ENCODE assay signal across 15 mouse cellular contexts in genomic region chr13:48665656-48666597, GRCm38 (mm10). TPM values are rescaled to one million over a fixed set of nuclear protein-coding genes. Genes with fewer than 3 reads are reported as not detected.
DNase-seq lines count a peak whose midpoint lies in the region; ATAC-seq lines count a peak whose summit lies in the region.
"Had no signal": no experiment of that assay in that cellular context is flagged by ENCODE, and none has a peak within 500 bp of the region (broad histone marks: within the 10 kb centered on the region; RNA-seq: fewer than 3 reads in every experiment).

No protein-coding gene starts in this region.

- no peak overlapping the region for H3K27ac ChIP-seq in heart, embryonic 12.5 days (ENCODE audit: poor library complexity, severe bottlenecking)
- no peak overlapping the region for H3K27ac ChIP-seq in midbrain, embryonic 11.5 days (ENCODE audit: low read depth, low read length)
- no peak overlapping the region for H3K27ac ChIP-seq in midbrain, embryonic 16.5 days (ENCODE audit: low read length)
- H3K27ac ChIP-seq in forebrain, embryonic 13.5 days, result no peak overlapping the region
- 0 out of 2 replicates have a peak overlapping the region, but pooled peaks have one; percentile 8 for H3K27ac ChIP-seq in stomach, embryonic 16.5 days (ENCODE audit: low read length)
- H3K27ac ChIP-seq: hindbrain, embryonic 14.5 days; liver, embryonic 14.5 days had no signal

- ATAC-seq in heart, embryonic 12.5 days (ENCODE audit: insufficient number of reproducible peaks, low FRiP score), result no peak
- no peak for ATAC-seq in midbrain, embryonic 11.5 days (ENCODE audit: low FRiP score)
- ATAC-seq in midbrain, embryonic 16.5 days, result no peak
- no peak for ATAC-seq in forebrain, embryonic 13.5 days
- no peak for ATAC-seq in stomach, embryonic 16.5 days (ENCODE audit: insufficient read depth, low FRiP score)
- ATAC-seq: activated CD4-positive, CD25-positive, alpha-beta regulatory T cell, adult 4 months had no signal

- no peaks in the 10 kb centered on the region for H3K36me3 ChIP-seq in heart, embryonic 12.5 days
- H3K36me3 ChIP-seq in midbrain, embryonic 11.5 days (ENCODE audit: control insufficient read depth, insufficient read depth, low read length), result no peaks in the 10 kb centered on the region
- H3K36me3 ChIP-seq in midbrain, embryonic 16.5 days (ENCODE audit: control insufficient read depth, insufficient read depth, low read length), result no peaks in the 10 kb centered on the region
- H3K36me3 ChIP-seq in forebrain, embryonic 13.5 days (ENCODE audit: poor library complexity, severe bottlenecking), result no peaks in the 10 kb centered on the region
- no peaks in the 10 kb centered on the region for H3K36me3 ChIP-seq in stomach, embryonic 16.5 days (ENCODE audit: control insufficient read depth, insufficient read depth, low read length)

- peaks cover 40% of the 10 kb centered on the region for H3K4me1 ChIP-seq in heart, embryonic 12.5 days (replicated peaks)
- H3K4me1 ChIP-seq in midbrain, embryonic 11.5 days (ENCODE audit: control insufficient read depth, insufficient read depth, low read length), result peaks cover 18% of the 10 kb centered on the region
- H3K4me1 ChIP-seq in midbrain, embryonic 16.5 days (ENCODE audit: control insufficient read depth, insufficient read depth, low read length), result peaks cover 15% of the 10 kb centered on the region
- H3K4me1 ChIP-seq in forebrain, embryonic 13.5 days, result peaks cover 42% of the 10 kb centered on the region
- H3K4me1 ChIP-seq in stomach, embryonic 16.5 days (ENCODE audit: control insufficient read depth, insufficient read depth, low read length), result peaks cover 21% of the 10 kb centered on the region

- WGBS in heart, embryonic 12.5 days, result 2% methylated on average over 58 of the region's 58 CpGs
- WGBS in midbrain, embryonic 11.5 days, result under 1% methylated on average over 58 of the region's 58 CpGs
- WGBS in midbrain, embryonic 16.5 days, result under 1% methylated on average over 58 of the region's 58 CpGs
- under 1% methylated on average over 58 of the region's 58 CpGs for WGBS in forebrain, embryonic 13.5 days
- WGBS in stomach, embryonic 16.5 days, result 7% methylated on average over 58 of the region's 58 CpGs

- H3K9me3 ChIP-seq in heart, embryonic 12.5 days (replicated peaks), result no peaks in the 10 kb centered on the region
- H3K9me3 ChIP-seq in midbrain, embryonic 11.5 days (ENCODE audit: control insufficient read depth, low read length), result no peaks in the 10 kb centered on the region
- H3K9me3 ChIP-seq in midbrain, embryonic 16.5 days (replicated peaks; ENCODE audit: control insufficient read depth, low read length, poor library complexity, severe bottlenecking), result no peaks in the 10 kb centered on the region
- no peaks in the 10 kb centered on the region for H3K9me3 ChIP-seq in forebrain, embryonic 13.5 days (replicated peaks)
- H3K9me3 ChIP-seq in stomach, embryonic 16.5 days (replicated peaks; ENCODE audit: control insufficient read depth, low read length), result no peaks in the 10 kb centered on the region

- no peak for DNase-seq in heart, adult 9 months (ENCODE audit: low spot score in 2 of 2)
- peak; percentile 97 for DNase-seq in midbrain, embryonic 11.5 days (ENCODE audit: low spot score, missing footprints)
- DNase-seq in cerebellum, adult 9-11 months, result no peak
- no peak for DNase-seq in layer of hippocampus, postnatal 10 days (ENCODE audit: low spot score in 2 of 2)
- DNase-seq: layer of hippocampus, adult 9-11 months; right cerebral cortex, adult 18-20 months had no signal

- H3K9ac ChIP-seq in heart, embryonic 12.5 days, result no peak overlapping the region
- H3K9ac ChIP-seq in midbrain, embryonic 11.5 days (ENCODE audit: low read length), result no peak overlapping the region; the same call in 1 of the 2 replicates
- no peak overlapping the region for H3K9ac ChIP-seq in midbrain, embryonic 16.5 days (ENCODE audit: low read depth, low read length)
- no peak overlapping the region for H3K9ac ChIP-seq in forebrain, embryonic 13.5 days
- peak overlapping the region; percentile 87 for H3K9ac ChIP-seq in stomach, embryonic 16.5 days (ENCODE audit: low read length)
- H3K9ac ChIP-seq: hindbrain, embryonic 14.5 days; liver, embryonic 14.5 days had no signal

- H3K27me3 ChIP-seq in heart, embryonic 12.5 days (replicated peaks), result peaks cover 98% of the 10 kb centered on the region
- H3K27me3 ChIP-seq in midbrain, embryonic 11.5 days (ENCODE audit: control insufficient read depth, insufficient read depth, low read length), result peaks cover 97% of the 10 kb centered on the region
- H3K27me3 ChIP-seq in midbrain, embryonic 16.5 days (ENCODE audit: control insufficient read depth, insufficient read depth, low read depth, low read length), result peaks cover 42% of the 10 kb centered on the region
- peaks cover 98% of the 10 kb centered on the region for H3K27me3 ChIP-seq in forebrain, embryonic 13.5 days
- peaks cover 44% of the 10 kb centered on the region for H3K27me3 ChIP-seq in stomach, embryonic 16.5 days (ENCODE audit: control insufficient read depth, insufficient read depth, low read length)

- H3K4me3 ChIP-seq in heart, embryonic 12.5 days, result peak overlapping the region; percentile 11
- no peak overlapping the region for H3K4me3 ChIP-seq in midbrain, embryonic 11.5 days (ENCODE audit: low read depth, low read length)
- no peak overlapping the region for H3K4me3 ChIP-seq in midbrain, embryonic 16.5 days (ENCODE audit: low read depth, low read length)
- H3K4me3 ChIP-seq in forebrain, embryonic 13.5 days, result peak overlapping the region; percentile 18
- H3K4me3 ChIP-seq in stomach, embryonic 16.5 days (replicated peaks; ENCODE audit: low read length), result peak overlapping the region; percentile 71

- peak overlapping the region; percentile 11; the same call in 1 of the 2 replicates for H3K4me2 ChIP-seq in heart, embryonic 12.5 days
- no peak overlapping the region for H3K4me2 ChIP-seq in midbrain, embryonic 11.5 days
- no peak overlapping the region for H3K4me2 ChIP-seq in midbrain, embryonic 16.5 days (ENCODE audit: low read length)
- H3K4me2 ChIP-seq in forebrain, embryonic 13.5 days, result no peak overlapping the region; the same call in 1 of the 2 replicates
- peak overlapping the region; percentile 63 for H3K4me2 ChIP-seq in stomach, embryonic 16.5 days (ENCODE audit: low read depth, low read length)
- H3K4me2 ChIP-seq: hindbrain, embryonic 14.5 days had no signal

RNA-seq across cellular contexts. Expression of gene Barx1, which starts 3.1 kb away (rescaled TPM):
- 0.89 and 1.3 TPM in 2 replicates for polyA plus RNA-seq in heart, embryonic 12.5 days (2016; fragmentation: Nextera tagmentation; extraction: Ambion mirVana)
- 0.19 and 0.46 TPM in 2 replicates for polyA plus RNA-seq in midbrain, embryonic 11.5 days (2014; fragmentation: Nextera tagmentation; extraction: Ambion mirVana)
- not detected in 2 replicates for polyA plus RNA-seq in midbrain, embryonic 16.5 days (2015; fragmentation: Nextera tagmentation; extraction: Ambion mirVana)
- not detected in 2 replicates for polyA plus RNA-seq in forebrain, embryonic 13.5 days (2015; fragmentation: Nextera tagmentation; extraction: Ambion mirVana)
- polyA plus RNA-seq in stomach, embryonic 16.5 days (2015; fragmentation: Nextera tagmentation; extraction: Ambion mirVana), result 47.1 and 58.4 TPM in 2 replicates
- total RNA-seq in layer of hippocampus, postnatal 10 days (2021), result not detected
- polyA plus RNA-seq: activated CD4-positive, CD25-positive, alpha-beta regulatory T cell, adult 4 months; cerebellum, adult 2 months; frontal cortex, adult 2 months; hindbrain, embryonic 14.5 days had no signal

RNA-seq across cellular contexts. Expression of gene Ptpdc1, which starts 40.5 kb away (rescaled TPM):
- 6.8 and 7.7 TPM in 2 replicates for polyA plus RNA-seq in heart, embryonic 12.5 days (2016; fragmentation: Nextera tagmentation; extraction: Ambion mirVana)
- 17.2 and 17.8 TPM in 2 replicates for polyA plus RNA-seq in midbrain, embryonic 11.5 days (2014; fragmentation: Nextera tagmentation; extraction: Ambion mirVana)
- 18.8 and 20.3 TPM in 2 replicates for polyA plus RNA-seq in midbrain, embryonic 16.5 days (2015; fragmentation: Nextera tagmentation; extraction: Ambion mirVana)
- 13.0 and 13.4 TPM in 2 replicates for polyA plus RNA-seq in forebrain, embryonic 13.5 days (2015; fragmentation: Nextera tagmentation; extraction: Ambion mirVana)
- 8.5 and 9.3 TPM in 2 replicates for polyA plus RNA-seq in stomach, embryonic 16.5 days (2015; fragmentation: Nextera tagmentation; extraction: Ambion mirVana)
- 10 to 100 TPM; 27.8 to 28.8 TPM for total RNA-seq in layer of hippocampus, postnatal 10 days (2021)

Comparison
In these comparisons a context has a peak if more than half of its experiments do, and no peak if none do; other contexts are left out.
1. H3K4me2 ChIP-seq: peak in heart, embryonic 12.5 days (single experiment) and stomach, embryonic 16.5 days (single experiment); none in midbrain, embryonic 11.5 days (single experiment), midbrain, embryonic 16.5 days (single experiment) and forebrain, embryonic 13.5 days (single experiment).
2. H3K4me3 ChIP-seq: peak in heart, embryonic 12.5 days (single experiment), forebrain, embryonic 13.5 days (single experiment) and stomach, embryonic 16.5 days (single experiment); none in midbrain, embryonic 11.5 days (single experiment) and midbrain, embryonic 16.5 days (single experiment).
3. RNA of gene Barx1, which starts 3.1 kb away (polyA plus RNA-seq): 47.1 to 58.4 TPM in stomach, embryonic 16.5 days; 0.89 to 1.3 TPM in heart, embryonic 12.5 days, 0.19 to 0.46 TPM in midbrain, embryonic 11.5 days, not detected in midbrain, embryonic 16.5 days and not detected in forebrain, embryonic 13.5 days; every median in the first group is over 10 times any median in the second.